Mouse (Mus musculus) small intestine, adult 2 months (tissue): ENCODE data around the gene Shcbp1l.
"Not testable (repeated sequence)": the region's sequence is repeated elsewhere in the genome, so short reads cannot be mapped to it uniquely, and the experiment has no call there.

ENCODE experiments used
- CTCF ChIP-seq: fragments of 200-500 bp; IDR thresholded peaks from 2 replicates; pipeline ENCODE4 v1.5.1; 2012; ENCODE audit warnings: low read depth, mild to moderate bottlenecking, control low read depth, inconsistent platforms, low read length, moderate library complexity, mixed read lengths; ENCODE audit not compliant: insufficient replicate concordance, insufficient read length; ENCODE audit errors: extremely low read depth
- POLR2A ChIP-seq: fragments of 200-500 bp; IDR thresholded peaks from 2 replicates; pipeline ENCODE4 v1.6.1; 2012; ENCODE audit warnings: low read depth, mild to moderate bottlenecking, control low read depth, inconsistent platforms, low read length, moderate library complexity

- TF ChIP-seq CTCF, POLR2A: not testable (repeated sequence)
Measured at GRCm38 (mm10) chr1:153410915-153411314, 14.0 kb upstream of the Shcbp1l start.
